Mouse (Mus musculus): ENCODE results near the gene Gm17349. TPM values are rescaled to one million over a fixed set of nuclear protein-coding genes. Genes with fewer than 3 reads are reported as not detected.

Gene Gm17349
- polyA plus RNA-seq, 1 experiment from 2014 or later: not detected

- 72% methylated on average over 4 of the region's 4 CpGs for WGBS
- H3K27ac ChIP-seq (replicated peaks; ENCODE audit: low read depth, low read length): peak overlapping the region; percentile 33; the same call in 1 of the 2 replicates
- H3K27me3 ChIP-seq (ENCODE audit: control insufficient read depth, insufficient read depth, low read length): no peaks in the 10 kb centered on the region
- H3K9me3 ChIP-seq (ENCODE audit: control insufficient read depth, low read length): no peaks in the 10 kb centered on the region
- H3K9ac ChIP-seq (replicated peaks; ENCODE audit: low read length): no peak overlapping the region
- H3K4me3 ChIP-seq (replicated peaks; ENCODE audit: low read depth, low read length): no peak overlapping the region
- no peak overlapping the region for H3K4me2 ChIP-seq (ENCODE audit: low read length)
- H3K36me3 ChIP-seq (ENCODE audit: control insufficient read depth, insufficient read depth, low read length): peaks cover 78% of the 10 kb centered on the region
- no peak for DNase-seq
- ATAC-seq (ENCODE audit: low FRiP score, low TSS enrichment): no peak
- H3K4me1 ChIP-seq (ENCODE audit: control insufficient read depth, insufficient read depth, low read length): no peaks in the 10 kb centered on the region
These were observed 8.9 kb upstream of the Gm17349 start for GRCm38 (mm10) chr15:99714206-99714605.

- H3K9ac ChIP-seq (replicated peaks; ENCODE audit: low read length): no peak overlapping the region
- H3K36me3 ChIP-seq (ENCODE audit: control insufficient read depth, insufficient read depth, low read length): peaks cover 79% of the 10 kb centered on the region
- no peak overlapping the region for H3K4me3 ChIP-seq (replicated peaks; ENCODE audit: low read depth, low read length)
- no peak for ATAC-seq (ENCODE audit: low FRiP score, low TSS enrichment)
- DNase-seq: no peak
- no peaks in the 10 kb centered on the region for H3K27me3 ChIP-seq (ENCODE audit: control insufficient read depth, insufficient read depth, low read length)
- no peaks in the 10 kb centered on the region for H3K9me3 ChIP-seq (ENCODE audit: control insufficient read depth, low read length)
- 76% methylated on average over 3 of the region's 3 CpGs for WGBS
- H3K27ac ChIP-seq (replicated peaks; ENCODE audit: low read depth, low read length): peak overlapping the region; percentile 46; the same call in 1 of the 2 replicates
- H3K4me2 ChIP-seq (ENCODE audit: low read length): no peak overlapping the region
- no peaks in the 10 kb centered on the region for H3K4me1 ChIP-seq (ENCODE audit: control insufficient read depth, insufficient read depth, low read length)
These were observed 8.3 kb upstream of the Gm17349 start for GRCm38 (mm10) chr15:99713569-99713968.

- WGBS: 73% methylated on average over 13 of the region's 13 CpGs
- no peak overlapping the region for H3K4me3 ChIP-seq (replicated peaks; ENCODE audit: low read depth, low read length)
- peaks cover 80% of the 10 kb centered on the region for H3K36me3 ChIP-seq (ENCODE audit: control insufficient read depth, insufficient read depth, low read length)
- H3K4me2 ChIP-seq (ENCODE audit: low read length): no peak overlapping the region
- ATAC-seq (ENCODE audit: low FRiP score, low TSS enrichment): no peak
- H3K4me1 ChIP-seq (ENCODE audit: control insufficient read depth, insufficient read depth, low read length): no peaks in the 10 kb centered on the region
- no peaks in the 10 kb centered on the region for H3K27me3 ChIP-seq (ENCODE audit: control insufficient read depth, insufficient read depth, low read length)
- H3K9me3 ChIP-seq (ENCODE audit: control insufficient read depth, low read length): no peaks in the 10 kb centered on the region
- DNase-seq: no peak
- H3K27ac ChIP-seq (replicated peaks; ENCODE audit: low read depth, low read length): peak overlapping the region; percentile 46; the same call in 1 of the 2 replicates
- no peak overlapping the region for H3K9ac ChIP-seq (replicated peaks; ENCODE audit: low read length)
These were observed 7.6 kb upstream of the Gm17349 start for GRCm38 (mm10) chr15:99712666-99713559.

GRCm38 (mm10) chr15:99711491-99711890, 6.2 kb upstream of the Gm17349 start:
- WGBS: 81% methylated on average over 3 of the region's 3 CpGs
- Histone ChIP-seq H3K9ac (replicated peaks; ENCODE audit: low read length) (no peak overlapping the region), H3K4me1 (ENCODE audit: control insufficient read depth, insufficient read depth, low read length) (no peaks in the 10 kb centered on the region), H3K36me3 (ENCODE audit: control insufficient read depth, insufficient read depth, low read length) (peaks cover 90% of the 10 kb centered on the region), H3K4me2 (ENCODE audit: low read length) (no peak overlapping the region), H3K9me3 (ENCODE audit: control insufficient read depth, low read length) (no peaks in the 10 kb centered on the region), H3K4me3 (replicated peaks; ENCODE audit: low read depth, low read length) (no peak overlapping the region), H3K27ac (replicated peaks; ENCODE audit: low read depth, low read length) (no peak overlapping the region), H3K27me3 (ENCODE audit: control insufficient read depth, insufficient read depth, low read length) (no peaks in the 10 kb centered on the region)
- ATAC-seq (ENCODE audit: low FRiP score, low TSS enrichment) (no peak), DNase-seq (no peak)

GRCm38 (mm10) chr15:99710221-99711190, 5.2 kb upstream of the Gm17349 start:
- 94% methylated on average over 10 of the region's 10 CpGs for WGBS
- H3K4me1 ChIP-seq (ENCODE audit: control insufficient read depth, insufficient read depth, low read length): no peaks in the 10 kb centered on the region
- H3K27me3 ChIP-seq (ENCODE audit: control insufficient read depth, insufficient read depth, low read length): no peaks in the 10 kb centered on the region
- DNase-seq: no peak
- no peak overlapping the region for H3K4me3 ChIP-seq (replicated peaks; ENCODE audit: low read depth, low read length)
- no peak for ATAC-seq (ENCODE audit: low FRiP score, low TSS enrichment)
- H3K27ac ChIP-seq (replicated peaks; ENCODE audit: low read depth, low read length): no peak overlapping the region
- no peaks in the 10 kb centered on the region for H3K9me3 ChIP-seq (ENCODE audit: control insufficient read depth, low read length)
- no peak overlapping the region for H3K4me2 ChIP-seq (ENCODE audit: low read length)
- H3K36me3 ChIP-seq (ENCODE audit: control insufficient read depth, insufficient read depth, low read length): peaks cover 91% of the 10 kb centered on the region
- H3K9ac ChIP-seq (replicated peaks; ENCODE audit: low read length): no peak overlapping the region

GRCm38 (mm10) chr15:99708176-99708575, 2.9 kb upstream of the Gm17349 start:
- ATAC-seq (ENCODE audit: low FRiP score, low TSS enrichment) (no peak), DNase-seq (no peak)
- no peak overlapping the region for H3K27ac ChIP-seq (replicated peaks; ENCODE audit: low read depth, low read length)
- peaks cover 91% of the 10 kb centered on the region for H3K36me3 ChIP-seq (ENCODE audit: control insufficient read depth, insufficient read depth, low read length)
- WGBS: 97% methylated on average over 13 of the region's 13 CpGs
- H3K4me3 ChIP-seq (replicated peaks; ENCODE audit: low read depth, low read length): no peak overlapping the region
- no peak overlapping the region for H3K4me2 ChIP-seq (ENCODE audit: low read length)
- no peaks in the 10 kb centered on the region for H3K27me3 ChIP-seq (ENCODE audit: control insufficient read depth, insufficient read depth, low read length)
- H3K9ac ChIP-seq (replicated peaks; ENCODE audit: low read length): no peak overlapping the region
- H3K4me1 ChIP-seq (ENCODE audit: control insufficient read depth, insufficient read depth, low read length): peaks cover 18% of the 10 kb centered on the region
- no peaks in the 10 kb centered on the region for H3K9me3 ChIP-seq (ENCODE audit: control insufficient read depth, low read length)

GRCm38 (mm10) chr15:99704881-99705280, 409 bp downstream of the Gm17349 start:
- WGBS: 14% methylated on average over 7 of the region's 7 CpGs
- Histone ChIP-seq H3K4me2 (ENCODE audit: low read length) (peak overlapping the region; percentile 98), H3K9ac (replicated peaks; ENCODE audit: low read length) (peak overlapping the region; percentile 99; the same call in 1 of the 2 replicates), H3K36me3 (ENCODE audit: control insufficient read depth, insufficient read depth, low read length) (peaks cover 64% of the 10 kb centered on the region), H3K27ac (replicated peaks; ENCODE audit: low read depth, low read length) (peak overlapping the region; percentile 99), H3K9me3 (ENCODE audit: control insufficient read depth, low read length) (no peaks in the 10 kb centered on the region), H3K27me3 (ENCODE audit: control insufficient read depth, insufficient read depth, low read length) (no peaks in the 10 kb centered on the region), H3K4me1 (ENCODE audit: control insufficient read depth, insufficient read depth, low read length) (peaks cover 22% of the 10 kb centered on the region), H3K4me3 (replicated peaks; ENCODE audit: low read depth, low read length) (peak overlapping the region; percentile 85)
- ATAC-seq (ENCODE audit: low FRiP score, low TSS enrichment) (no peak), DNase-seq (peak; percentile 52)

- Histone ChIP-seq H3K36me3 (ENCODE audit: control insufficient read depth, insufficient read depth, low read length) (peaks cover 64% of the 10 kb centered on the region), H3K4me2 (ENCODE audit: low read length) (peak overlapping the region; percentile 98), H3K4me3 (replicated peaks; ENCODE audit: low read depth, low read length) (peak overlapping the region; percentile 85), H3K4me1 (ENCODE audit: control insufficient read depth, insufficient read depth, low read length) (peaks cover 22% of the 10 kb centered on the region), H3K27ac (replicated peaks; ENCODE audit: low read depth, low read length) (peak overlapping the region; percentile 99), H3K27me3 (ENCODE audit: control insufficient read depth, insufficient read depth, low read length) (no peaks in the 10 kb centered on the region), H3K9me3 (ENCODE audit: control insufficient read depth, low read length) (no peaks in the 10 kb centered on the region), H3K9ac (replicated peaks; ENCODE audit: low read length) (peak overlapping the region; percentile 99)
- 16% methylated on average over 23 of the region's 23 CpGs for WGBS
- DNase-seq (no peak), ATAC-seq (ENCODE audit: low FRiP score, low TSS enrichment) (no peak)
These were observed 1.1 kb downstream of the Gm17349 start for GRCm38 (mm10) chr15:99704041-99704681.

Data from midbrain, embryonic 14.5 days (tissue).